Mouse (Mus musculus): ENCODE measurements around the gene Cnrip1.

Gene Cnrip1

DNA sequence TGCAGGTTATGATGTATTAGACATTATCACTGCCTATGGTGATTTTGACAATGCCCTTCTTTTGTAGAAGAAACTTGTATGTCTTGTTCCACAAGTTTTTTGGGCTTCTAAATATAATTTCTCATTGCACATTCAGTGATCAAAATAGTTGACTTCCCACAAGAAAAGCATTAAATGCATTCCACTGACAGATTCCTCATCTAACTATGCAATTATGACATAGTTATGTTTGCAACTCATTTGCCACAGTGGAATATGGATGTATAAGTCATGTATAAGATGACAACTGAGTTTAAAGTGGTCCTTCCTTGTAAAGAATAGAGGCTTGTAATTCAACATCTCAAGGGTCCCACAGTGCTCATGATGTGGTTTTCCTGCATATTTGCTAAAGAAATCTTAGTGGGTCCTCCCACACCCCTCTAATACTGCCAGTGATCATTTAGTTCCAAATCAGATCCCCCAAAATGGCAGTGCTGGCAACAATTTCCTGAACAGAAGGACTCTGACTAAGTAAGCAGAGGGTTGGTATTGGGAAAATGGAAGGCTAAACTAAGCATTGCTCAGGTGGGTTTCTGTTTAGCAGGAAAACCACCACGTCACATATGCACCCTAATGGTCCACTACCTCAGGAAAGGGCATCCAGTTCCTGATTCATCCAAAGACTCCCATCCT is 61.2 kb downstream of the Cnrip1 start:
- DNase-seq = no peak

DNA sequence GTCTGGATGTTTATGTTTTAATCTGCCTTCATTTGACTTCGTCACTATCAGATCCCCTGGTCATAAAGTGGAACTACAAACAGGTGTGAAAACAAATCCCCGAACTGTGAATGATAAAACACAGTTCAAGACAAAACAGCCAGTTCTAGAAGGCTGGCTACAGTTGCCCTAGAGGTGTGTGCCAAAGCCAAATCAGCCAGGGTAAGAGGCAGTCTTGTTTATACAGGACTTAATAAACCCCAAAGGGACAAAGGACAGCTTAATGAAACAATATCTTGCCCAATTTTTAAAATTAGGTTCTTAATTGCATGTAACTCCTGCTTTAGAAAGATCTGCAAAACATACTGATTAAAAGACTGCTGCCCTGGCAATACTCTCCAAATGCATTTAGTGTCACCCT is 75.0 kb downstream of the Cnrip1 start:
- DNase-seq = no peak
